Mouse (Mus musculus) gastrocnemius, adult 8-10 months (tissue): ENCODE results near the gene Rd3. TPM values are rescaled to one million over a fixed set of nuclear protein-coding genes. Genes with fewer than 3 reads are reported as not detected.

Experiments used
- DNase-seq, 2 experiments: peaks; one replicate each; pipeline ENCODE4 v3.0.0; 2022; ENCODE audit warnings: low spot score in 2 of 2
- total RNA-seq, 4 experiments: library from RNA; stranded (reverse); gene quantifications; 2 replicates each; pipeline ENCODE4 v1.2.4; 2022

Gene Rd3
- total RNA-seq, 4 experiments from 2014 or later = not detected

DNA sequence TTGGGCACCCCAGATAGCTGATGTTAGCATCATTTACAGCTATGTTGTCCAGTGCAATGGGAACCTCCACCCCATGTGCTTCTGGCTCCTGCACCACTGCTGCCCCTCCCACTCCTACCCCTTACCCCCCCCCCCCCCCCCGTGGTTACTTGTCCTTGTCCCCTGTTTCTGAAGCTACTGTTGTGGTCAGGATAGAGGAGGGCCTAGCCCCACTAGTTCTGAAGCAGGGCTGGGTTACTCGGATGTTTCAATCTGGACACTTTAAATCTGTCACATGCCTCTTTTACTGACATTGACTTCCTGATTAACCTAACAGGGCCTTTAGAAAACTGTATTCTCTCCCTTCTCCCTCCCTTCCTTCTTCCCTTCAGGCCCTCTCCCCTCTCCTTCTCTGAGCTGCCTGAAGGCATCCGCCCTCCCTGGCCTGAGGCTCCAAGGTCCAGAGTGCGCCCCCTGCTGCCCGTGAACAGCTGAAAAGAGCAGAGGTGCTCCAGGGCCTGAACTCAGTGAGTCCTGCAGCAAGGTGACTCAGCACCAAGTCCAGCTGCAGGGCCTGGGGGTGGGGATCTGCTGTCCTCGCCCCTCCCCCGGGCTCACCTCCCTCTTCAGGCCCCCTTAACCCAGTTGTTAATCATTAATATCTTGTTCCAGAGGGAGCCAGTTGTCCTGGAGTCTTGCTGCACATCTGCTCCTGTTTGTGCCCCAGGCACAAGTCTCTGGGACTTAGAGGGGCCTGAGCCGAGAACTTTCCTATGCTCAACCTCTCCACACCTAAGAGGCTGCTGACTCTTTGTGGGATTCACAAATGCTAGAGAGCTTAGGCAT lies 13.0 kb upstream of the Rd3 start:
- DNase-seq = peak; percentile 73 to 75

DNA sequence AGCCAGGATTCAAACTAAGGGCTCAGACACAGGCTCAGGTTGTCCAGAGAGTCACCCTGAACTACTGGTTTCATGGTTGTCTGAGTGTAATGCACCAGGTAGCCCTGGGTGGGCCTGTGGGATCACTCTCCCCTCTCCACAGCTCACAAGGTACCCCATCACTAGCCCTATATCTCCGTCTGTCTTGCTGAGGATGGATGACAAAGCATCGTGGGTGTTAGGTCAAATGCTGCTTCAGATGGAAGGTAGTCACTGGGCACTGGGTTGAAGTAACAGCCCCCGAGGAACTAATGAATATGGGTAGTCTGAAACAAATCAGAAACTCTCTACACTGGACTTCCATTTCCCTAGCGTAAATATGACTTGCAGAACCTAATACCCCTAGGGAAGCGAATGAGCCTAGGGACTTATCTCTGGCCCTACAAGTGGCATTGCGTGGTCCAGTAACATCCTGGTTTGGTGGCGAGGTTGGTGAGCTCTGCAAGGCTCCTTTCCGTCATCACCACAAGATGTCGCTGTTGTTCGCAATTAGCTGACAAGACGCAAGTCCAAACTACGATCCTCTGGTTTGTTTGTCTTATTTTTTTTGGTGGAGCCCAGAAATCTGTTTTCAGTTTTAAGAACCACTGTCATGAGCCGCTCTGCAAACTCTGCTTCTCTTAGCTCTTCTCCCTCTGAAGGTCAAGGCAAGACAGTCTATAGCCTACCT lies 12.2 kb upstream of the Rd3 start:
- DNase-seq = peak; percentile 52 to 57

- DNase-seq = no peak
Observed at GRCm38 (mm10) chr1:191969939-191970338, 7.2 kb upstream of the Rd3 start.

DNA sequence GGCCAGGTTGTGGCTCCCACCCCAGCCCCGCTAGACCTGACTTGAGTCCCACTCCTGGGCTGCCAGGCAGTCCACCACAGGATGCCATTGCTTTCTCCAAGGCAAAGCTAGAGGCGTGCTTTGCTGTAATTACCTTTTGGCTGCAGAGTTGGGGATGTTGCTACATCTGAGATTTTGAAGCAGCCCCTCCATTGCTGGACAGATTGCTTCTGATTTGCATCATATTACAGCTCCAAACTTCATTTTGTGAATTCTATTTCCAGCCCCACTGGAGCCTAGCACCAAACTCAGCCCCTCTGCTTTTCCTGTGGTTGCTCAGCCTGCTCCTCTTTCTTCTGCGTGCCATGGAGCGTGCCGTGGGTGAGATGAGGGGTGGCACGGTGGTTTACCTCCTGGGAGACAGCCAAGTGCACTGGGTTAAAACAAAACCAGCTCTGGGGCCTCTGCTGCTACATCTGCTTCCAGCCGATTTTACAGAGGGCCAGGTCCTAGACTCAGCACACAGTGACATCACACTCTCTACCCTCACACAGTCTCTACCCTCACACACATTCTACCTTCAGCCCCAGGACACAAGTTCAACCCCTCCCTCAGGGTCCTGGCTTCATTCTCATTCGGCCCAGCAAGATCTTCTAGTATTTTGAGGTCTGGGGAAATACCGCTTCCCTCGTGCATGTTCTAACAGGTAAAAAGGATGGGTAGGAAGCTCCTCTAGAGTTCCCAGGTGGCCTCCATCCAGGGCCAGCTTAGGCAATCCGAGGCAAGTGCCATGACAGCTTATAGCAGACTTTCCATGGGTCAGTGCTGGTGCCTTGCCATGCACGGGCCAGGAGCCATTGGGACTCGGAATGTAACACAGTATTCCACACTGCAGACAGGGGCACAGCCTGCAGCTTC lies 2.4 kb upstream of the Rd3 start:
- no peak for DNase-seq

DNA sequence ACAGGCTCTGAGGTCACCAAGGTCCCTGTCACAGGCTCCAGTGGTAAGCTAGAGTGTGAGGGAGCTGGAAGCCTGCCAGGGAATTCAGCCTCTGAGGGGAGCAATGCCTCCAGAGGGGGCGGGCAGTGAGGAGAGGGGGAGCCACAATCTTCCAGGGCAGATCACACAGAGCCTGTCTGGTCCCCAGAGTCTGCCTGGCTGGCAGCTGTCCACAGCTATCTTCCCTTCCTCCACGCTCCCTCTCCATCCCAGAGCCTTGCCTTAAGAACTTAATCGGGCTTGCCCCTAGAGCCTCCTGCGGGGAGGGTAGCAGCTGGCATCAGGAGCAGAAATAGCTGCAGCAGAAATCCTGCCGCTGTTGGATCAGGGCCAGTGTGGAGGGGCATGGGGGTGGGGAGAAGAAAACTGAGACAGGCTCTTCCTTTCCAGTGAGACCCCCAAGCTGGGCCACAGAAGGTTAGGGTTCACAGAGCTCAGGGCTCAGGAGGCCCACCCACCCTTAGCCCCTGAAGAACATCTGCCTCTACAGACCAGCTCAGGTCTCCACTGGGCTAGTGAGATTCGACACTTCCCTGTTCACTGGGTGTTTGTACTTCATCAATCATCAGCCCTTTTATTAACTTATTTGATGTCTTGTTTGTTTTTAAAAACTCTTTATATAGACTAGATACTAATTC lies 4.4 kb downstream of the Rd3 start:
- DNase-seq = no peak

DNA sequence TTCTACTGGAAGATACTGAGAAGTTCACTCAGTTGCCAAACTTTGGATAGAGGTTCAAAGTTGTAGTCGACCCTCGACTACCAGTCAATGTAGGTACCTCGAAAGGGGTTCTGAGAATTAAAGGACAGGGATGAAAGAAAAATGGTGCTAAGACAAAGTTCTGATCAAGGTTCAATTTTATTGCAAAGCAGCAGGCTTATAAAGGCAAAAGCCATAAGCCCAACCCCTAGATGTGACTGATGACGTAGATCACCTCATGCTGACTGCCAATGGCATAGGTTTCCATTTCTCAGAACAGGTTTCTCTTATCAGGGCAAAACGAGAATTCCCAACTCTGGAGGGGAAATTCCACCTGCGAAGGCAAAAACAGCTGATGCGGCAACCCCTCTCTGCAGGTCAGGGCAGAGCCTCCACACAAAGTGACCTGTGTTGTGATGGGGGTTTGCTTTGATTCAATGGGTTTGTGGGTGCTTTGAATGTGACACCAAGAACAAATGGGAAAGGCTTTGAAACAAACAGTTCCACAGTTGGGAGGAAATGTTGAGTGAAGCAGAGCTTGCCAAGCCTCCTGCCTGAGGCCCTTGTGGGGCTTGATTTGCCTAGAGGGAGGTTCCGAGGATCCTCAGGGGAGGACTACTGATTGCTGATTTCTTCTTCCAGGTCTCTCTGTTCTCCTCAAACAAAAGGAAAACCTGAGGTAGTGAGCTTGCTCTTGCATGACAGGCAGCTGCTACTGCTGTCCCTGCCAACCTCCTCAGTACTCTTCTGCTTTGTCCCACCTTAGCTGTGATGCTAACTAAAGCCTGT lies 9.7 kb downstream of the Rd3 start:
- no peak for DNase-seq

DNA sequence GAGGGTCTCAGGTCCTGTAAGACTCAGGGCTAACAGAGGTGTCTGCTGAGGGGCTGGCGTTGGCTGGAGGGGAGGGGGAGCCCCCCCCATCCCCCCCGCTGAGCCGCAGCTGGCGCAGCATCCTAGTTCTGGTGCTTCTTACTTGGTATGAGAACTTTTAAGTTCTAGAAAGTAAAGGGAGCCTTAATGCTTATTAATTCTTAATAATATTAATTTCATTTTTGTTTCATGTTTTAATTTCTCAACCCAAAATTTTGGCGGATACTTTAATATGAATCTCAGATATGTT lies 10.3 kb downstream of the Rd3 start:
- no peak for DNase-seq

- DNase-seq = no peak
Observed at GRCm38 (mm10) chr1:191988646-191989045, 11.5 kb downstream of the Rd3 start.

DNA sequence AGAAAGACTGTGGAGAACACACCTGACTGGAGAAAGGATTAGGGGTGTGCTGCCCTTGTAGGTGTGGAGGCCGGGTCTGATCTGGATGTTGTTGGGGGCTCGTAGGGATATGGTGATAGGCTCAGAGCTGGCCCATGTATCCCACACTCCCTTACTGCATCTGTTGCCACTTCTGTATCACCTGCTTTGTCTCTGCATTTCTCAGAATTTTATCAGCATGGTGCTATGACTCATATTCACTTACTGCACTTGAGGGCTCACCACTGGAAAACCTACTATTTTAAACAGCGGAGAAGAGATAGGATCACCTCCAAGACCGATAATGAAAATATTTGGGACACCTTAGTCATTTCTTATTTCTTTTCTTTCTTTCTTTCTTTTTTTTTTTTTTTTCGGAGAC lies 11.9 kb downstream of the Rd3 start:
- no peak for DNase-seq

DNA sequence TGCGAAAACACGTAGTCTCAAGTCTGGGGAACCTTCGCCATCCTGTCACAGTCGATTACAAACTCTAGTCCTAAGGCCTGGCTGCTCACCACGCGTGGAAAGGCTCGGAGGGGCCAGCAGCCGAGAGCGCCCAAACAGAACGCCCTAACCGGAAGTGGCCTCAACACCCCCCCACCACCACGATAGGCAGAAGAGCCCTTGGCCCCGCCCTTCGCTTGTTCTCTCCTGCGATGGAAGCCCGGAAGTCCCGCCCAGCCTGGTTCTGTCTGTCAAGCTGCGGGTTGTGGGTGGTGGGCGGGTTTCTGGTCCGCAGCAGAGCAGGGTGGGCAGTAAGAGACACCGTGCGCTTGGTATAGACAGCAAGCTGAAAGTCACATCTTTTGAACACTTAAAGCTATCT lies 12.8 kb downstream of the Rd3 start:
- peak; percentile 90 to 93 for DNase-seq

- DNase-seq = no peak
Observed at GRCm38 (mm10) chr1:191992040-191992780, 15.0 kb downstream of the Rd3 start.

DNA sequence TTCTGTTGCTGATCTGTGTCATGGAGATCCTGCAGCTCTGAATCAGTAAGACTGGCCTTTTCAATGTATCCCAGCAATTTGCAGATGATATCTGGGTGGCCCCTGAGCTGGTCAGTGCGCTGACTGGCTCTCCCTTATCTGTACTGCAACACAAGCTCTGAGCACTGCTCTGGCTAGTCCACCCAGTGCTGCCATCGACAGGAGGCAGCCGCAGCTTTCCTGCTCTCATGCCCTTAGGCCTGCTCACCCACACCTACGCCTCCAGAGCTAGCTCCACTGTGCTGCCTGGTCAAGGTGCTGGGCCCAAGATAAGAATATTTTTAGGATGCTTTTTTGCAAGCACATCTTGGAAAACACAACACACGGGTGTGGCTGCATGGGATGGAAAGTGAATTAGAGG lies 17.3 kb downstream of the Rd3 start:
- no peak for DNase-seq

GRCm38 (mm10) chr1:191995488-191995887 lies 18.3 kb downstream of the Rd3 start:
- peak; percentile 32 to 52 for DNase-seq

- no peak for DNase-seq
Observed at GRCm38 (mm10) chr1:191995916-191996315, 18.7 kb downstream of the Rd3 start.

GRCm38 (mm10) chr1:191996621-191997185 lies 19.5 kb downstream of the Rd3 start:
- DNase-seq = no peak

DNA sequence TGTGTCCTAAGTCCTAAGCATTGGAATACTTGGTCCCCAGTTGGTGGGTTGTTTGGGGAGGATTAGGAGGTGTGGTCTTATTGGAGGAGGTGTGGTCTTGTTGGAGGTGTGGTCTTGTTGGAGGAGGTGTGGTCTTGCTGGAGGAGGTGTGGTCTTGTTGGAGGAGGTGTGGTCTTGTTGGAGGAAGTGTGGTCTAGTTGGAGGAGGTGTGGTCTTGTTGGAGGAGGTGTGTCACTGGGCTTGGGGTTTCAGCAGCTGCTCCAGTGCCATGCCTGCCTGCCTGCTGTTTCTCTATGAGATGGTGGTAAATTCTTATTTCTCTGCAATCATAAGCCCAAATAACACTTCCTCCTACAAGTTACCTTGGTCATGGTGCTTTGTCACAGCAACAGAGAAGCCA lies 21.9 kb downstream of the Rd3 start:
- no peak for DNase-seq
